Mouse (Mus musculus) kidney, postnatal 14 days (tissue): ENCODE data around the gene Magi3.

ENCODE experiments used
- DNase-seq: peaks from one replicate; pipeline ENCODE4 v3.0.0; 2022; ENCODE audit warnings: mixed read lengths

Magi3 gene

DNA sequence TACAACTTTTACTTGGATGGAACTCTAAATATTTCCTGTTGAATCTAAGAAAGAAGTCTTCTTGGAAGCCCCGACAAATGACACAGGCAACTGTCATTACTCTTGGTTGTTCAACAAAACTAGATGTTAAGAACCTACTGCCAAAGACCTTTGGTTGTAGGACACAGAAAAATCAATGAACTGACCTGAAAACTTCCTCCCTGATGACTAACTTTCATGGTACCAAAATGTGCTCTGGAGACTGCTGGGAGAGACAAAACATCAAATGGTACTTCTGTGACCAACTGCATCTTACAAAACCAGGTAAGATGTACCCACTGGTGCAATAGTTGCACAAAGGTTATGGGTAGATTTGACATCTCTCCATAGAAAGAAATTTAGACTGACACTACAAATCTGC, 30.9 kb downstream of the Magi3 start:
- no peak for DNase-seq

DNA sequence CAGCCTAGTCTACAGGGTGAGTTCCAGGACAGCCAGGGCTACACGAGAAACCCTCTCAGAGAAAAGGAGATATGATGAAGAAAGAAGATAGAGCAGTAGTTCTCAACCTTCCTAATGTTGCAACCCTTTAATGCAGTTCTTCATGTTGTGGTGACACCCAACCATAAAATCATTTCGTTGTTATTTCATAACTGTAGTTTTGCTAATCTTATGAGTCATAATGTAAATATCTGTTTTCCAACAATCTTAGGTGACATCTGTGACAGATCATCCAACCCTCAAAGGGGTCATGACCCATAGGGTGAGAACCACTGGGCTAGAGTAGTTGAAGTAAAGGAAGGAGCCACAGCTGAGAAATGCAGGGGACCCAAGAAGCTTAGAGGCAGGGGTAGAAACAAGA, 35.9 kb downstream of the Magi3 start:
- no peak for DNase-seq

DNA sequence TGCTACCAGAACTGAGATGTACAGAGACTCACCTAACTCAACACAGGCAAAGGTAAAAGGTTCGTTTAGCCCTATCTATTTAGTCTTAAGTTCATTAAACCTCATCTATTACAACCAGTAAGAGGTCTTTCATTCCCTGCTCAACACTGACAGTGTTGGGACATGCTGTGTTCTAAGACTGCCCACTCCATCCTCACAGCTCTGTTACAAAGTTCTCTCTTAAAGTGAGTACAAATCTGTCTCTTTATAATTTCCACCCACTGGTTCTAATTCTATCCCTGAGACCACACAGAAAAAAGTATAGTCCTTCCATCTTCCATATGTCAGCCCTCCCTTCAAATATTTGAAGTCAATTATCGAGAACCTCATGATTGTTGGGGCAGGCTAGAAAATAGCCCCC, 36.5 kb downstream of the Magi3 start:
- DNase-seq: no peak

DNA sequence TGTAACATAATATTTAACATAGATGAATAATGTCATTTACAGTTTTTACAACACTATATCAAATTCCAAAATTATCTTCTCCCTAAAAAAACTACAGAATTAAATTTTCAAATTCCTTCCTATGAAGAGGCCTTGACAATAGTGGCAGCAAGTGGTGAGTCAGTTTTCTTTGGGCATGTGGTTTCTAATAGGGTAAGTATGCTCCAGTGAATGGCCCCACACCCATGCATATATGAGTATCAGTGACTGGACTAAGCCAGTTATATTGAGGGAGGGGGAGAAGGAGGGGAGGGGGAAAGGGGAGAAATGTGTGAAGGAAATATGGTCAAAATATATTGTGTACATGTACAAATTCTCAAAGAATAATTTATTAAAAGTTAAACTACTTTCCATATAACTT, 37.5 kb downstream of the Magi3 start:
- no peak for DNase-seq

DNA sequence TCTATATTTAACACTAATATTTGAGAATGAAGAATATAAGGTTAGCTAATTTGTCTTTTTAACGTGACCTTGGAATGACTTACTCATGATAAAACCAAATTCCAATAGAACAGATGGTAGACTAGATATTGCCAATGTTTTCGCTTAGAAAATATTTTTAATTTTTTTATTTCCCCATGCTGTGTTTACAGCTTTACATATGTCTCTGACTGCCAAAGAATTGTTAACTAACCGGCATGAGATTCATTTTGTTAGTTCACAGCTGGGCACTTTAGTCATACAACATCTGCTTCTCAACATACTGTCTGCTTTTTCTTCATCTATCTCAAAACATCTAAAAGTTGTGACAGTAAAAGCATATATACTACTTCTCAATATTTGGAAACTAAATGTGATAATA, 58.8 kb downstream of the Magi3 start:
- no peak for DNase-seq

DNA sequence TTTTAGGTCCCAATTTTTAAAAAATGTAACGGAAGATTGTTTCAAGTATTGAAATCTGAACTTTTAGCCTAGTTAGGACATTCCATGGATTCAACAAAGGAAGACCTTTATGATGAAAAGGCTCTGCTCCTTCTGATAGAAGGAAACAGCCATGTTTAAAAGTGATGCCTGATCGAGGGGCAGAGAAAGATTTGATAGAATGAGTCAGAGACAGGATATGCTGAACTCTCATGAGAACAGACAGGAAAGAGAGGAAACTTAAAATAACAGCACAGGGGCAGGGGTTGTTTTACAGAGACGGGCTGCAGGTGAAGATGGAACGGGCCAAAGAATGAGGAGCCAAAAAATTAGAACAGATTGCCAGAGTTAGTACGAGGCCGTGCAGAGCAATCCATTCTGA, 59.6 kb downstream of the Magi3 start:
- no peak for DNase-seq

DNA sequence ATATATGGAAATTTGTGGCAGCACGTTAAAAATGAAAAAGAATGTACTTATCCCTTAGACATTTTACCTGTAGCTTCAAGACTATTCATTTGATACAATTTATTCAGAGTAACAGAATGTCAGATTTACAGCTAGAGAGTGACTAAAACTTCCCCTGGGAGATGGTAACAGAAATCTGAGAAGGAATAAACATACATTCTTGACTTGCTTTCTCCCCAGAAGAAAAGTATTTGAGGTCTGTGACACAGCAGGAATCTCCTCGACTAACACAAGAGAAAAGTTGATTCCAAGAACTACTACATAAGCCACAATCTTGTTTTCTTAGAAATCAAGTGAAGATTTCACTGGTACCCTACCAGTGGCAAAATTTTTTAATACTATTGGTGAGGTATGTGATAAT, 70.0 kb downstream of the Magi3 start:
- no peak for DNase-seq

DNA sequence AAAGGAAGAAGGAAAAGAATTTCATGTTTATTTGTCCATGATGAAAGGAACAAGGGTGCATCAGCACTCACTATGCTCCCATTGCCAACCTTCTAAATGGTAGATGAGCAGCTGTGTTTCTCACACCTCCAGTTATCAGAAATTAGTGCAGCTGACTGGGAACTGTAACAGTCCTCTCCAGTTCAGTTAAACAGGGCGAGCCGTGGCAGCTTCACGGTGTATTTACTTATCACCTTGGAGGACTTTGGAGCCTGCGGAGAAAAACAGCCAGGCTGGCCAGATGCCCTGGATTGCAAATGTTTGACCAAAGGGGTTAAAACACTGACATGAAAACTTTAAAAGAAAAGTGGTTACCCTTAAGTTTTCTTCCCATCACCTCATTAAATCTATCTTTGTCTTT, 77.8 kb downstream of the Magi3 start:
- DNase-seq: peak; percentile 80

DNA sequence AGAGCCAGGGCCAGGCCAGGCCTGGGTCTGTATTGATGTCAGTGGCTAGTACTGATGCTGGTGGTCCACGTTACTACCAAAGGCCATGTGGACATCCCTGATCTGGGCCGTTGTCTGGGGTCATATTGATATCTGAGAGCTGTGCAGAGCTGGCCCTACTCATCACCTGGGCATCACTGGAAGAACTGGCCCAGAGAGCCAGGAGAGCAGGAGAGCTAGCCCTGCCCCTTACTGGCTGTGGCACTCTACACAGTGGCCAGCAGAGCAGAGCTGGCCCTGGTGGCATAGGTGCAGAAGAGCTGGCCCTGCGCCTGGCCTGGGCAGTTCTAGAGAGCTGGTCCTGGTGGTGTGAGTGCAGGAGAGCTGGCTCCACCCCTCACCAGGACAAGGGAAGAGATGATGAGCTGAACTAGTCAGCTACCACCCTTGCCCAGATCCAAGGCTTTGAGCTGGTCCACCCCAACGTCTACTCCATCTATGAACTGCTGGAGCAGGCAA, 81.2 kb downstream of the Magi3 start:
- no peak for DNase-seq

DNA sequence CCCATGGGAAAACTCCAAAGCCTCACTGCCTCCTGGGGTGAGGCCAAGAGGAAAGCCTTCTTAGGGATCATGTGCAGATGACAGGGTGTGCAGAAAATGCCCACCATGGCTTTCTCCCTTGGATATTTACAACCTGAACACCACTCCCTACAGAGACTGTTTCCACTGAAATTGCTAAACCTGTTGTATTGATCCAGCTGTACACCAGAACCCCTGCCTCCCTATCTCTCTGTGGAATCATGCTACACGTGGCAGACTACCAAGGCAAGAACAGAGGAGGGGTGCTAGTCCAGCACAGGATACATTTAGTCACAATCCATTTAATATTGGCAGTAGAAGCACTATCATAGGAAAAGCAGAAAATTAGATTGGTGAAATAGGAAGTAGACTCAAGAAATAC, 94.5 kb downstream of the Magi3 start:
- no peak for DNase-seq

DNA sequence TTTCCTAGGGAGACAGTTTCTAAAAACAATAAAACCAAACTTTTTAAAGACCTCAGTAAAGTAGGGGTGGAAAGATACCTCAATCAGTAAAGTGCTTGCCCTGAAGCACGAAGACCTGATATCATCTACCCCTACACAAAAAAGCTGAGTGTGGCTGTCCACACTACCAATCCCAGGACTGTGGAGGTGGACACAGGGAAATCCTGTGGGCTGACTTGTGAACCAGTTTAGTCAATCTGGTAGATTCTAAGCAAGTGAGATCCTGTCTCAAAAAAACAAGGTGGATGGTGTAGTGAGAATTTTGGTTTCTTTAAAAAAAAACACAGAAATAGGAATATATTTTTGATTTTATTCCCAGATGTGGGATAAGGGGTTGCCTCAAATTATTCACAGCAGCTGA, 96.3 kb downstream of the Magi3 start:
- DNase-seq: no peak

DNA sequence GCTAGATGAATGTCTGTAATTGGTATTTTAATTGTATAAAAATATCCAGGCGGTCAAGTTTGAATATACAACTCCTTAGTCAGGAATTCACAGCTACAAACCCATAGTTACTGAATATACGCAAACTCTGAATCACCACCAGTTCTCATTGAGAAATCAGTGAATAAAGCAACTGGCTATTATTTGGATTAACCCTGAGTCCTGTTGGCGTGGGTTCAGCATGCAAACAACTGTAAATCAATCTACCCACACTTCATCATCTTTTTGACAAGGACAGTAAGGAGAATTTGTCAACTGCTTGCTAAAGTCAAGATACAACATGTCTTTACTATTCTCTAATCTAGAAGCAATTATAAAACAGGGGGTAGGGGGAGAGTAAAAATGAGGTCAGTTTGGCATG, 110.7 kb downstream of the Magi3 start:
- DNase-seq: no peak

DNA sequence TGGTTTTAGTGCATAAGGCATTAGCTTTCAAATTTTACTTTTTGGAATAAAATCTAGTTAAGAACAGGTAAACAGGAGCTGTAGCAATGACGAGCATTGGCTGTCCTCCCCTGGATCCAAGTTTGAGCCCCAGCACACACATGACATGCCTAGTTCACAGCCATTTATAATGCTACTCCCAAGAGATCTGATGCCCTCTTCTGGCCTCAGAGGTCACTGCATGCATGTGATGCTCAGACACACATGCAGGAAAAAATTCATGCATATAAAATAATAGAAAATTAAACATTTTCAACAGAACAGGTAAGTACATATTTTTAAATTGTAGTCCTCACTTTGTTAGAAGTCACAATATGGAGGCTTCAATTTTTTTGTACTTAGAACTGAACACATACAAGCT, 115.2 kb downstream of the Magi3 start:
- DNase-seq: peak; percentile 44

DNA sequence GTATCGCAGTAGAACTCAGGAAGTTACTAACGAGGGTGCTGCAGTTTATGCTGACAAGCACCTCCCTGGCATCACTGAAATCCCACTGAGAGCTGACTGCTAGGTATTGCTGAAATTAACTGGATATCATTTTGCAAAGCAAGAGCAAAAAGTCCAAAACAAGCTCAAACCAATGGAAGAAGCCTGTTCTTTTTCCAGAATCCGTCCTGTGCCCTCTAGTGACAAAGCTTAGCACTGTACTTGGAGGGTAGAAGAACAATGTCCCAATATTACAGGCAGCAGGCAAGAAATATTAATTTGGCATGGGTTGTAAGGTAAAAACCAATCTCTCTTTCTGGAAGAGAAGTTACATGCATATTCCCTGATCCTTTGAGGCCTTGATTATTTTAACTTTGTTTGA, 118.5 kb downstream of the Magi3 start:
- no peak for DNase-seq

DNA sequence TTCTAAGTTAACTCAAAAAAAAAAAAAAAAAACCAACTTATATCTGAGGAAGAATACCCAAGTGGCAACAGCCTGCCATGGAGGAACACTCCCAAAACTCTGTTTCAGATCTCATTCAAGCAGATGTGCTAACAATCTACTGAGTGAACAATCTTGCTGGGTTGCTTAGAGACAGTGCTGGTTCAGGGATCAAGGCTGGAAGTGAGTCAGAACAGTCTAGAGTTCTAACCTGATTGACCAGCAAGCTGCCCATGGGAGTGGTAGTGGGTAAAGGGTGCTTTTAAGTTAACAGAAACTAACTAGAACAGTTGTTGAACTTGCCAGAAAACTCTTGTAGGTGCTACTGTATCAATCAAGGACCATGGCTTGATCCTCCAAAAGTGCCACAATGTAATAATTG, 118.9 kb downstream of the Magi3 start:
- DNase-seq: no peak

DNA sequence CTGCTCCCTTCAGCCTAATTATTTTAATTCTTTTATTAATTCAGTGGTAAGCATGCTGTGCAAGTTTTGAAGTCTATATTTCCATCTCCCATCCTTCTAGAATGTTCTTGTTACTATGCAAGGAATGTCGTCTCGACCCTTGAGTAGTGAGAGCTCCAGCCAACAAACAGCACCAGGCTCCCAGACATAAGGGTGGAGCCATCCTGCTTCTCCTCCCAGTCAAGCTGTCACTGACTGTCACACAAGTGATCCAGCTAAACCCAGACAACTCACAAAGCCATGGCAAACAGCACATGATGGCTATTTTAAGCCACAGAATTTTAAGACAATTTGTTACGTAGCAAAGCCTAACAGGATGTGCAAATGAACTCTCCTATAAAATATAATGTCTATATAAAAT, 124.2 kb downstream of the Magi3 start:
- DNase-seq: no peak

DNA sequence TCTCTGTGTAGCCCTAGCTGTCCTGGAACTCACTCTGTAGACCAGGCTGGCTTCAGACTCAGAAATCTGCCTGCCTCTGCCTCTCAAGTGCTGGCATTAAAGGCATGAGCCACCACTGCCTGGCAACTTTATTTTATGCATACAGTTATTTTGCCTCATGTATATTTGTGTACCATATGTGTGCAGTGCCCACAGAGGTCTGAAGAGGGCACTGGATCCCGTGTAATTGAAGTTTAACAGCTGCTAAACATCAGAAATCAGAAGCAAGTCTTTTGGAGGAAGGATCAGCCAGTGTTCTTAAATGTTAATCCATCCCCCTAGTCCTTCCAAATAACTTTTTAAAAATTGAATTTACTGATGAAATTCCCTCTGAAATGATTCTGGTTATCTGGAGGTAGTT, 125.5 kb downstream of the Magi3 start:
- no peak for DNase-seq

DNA sequence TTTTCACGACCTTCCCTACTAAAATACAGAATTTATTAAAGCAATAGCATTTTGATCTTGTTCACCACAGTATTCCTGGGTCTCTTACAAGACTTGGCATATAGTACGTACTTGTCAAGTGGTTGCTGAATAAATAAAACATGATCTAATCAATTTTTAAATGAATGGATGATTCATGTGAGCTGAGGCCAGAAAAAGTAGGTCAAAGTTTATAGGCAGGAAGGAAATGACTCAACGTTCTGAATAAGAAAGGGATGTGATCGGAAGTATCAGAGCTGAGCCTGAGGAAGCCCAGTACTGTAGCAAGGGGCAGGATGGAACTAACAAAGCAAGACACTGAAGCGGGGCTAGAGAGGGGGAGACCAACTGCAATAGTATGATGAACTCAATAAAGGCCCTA, 127.4 kb downstream of the Magi3 start:
- no peak for DNase-seq

DNA sequence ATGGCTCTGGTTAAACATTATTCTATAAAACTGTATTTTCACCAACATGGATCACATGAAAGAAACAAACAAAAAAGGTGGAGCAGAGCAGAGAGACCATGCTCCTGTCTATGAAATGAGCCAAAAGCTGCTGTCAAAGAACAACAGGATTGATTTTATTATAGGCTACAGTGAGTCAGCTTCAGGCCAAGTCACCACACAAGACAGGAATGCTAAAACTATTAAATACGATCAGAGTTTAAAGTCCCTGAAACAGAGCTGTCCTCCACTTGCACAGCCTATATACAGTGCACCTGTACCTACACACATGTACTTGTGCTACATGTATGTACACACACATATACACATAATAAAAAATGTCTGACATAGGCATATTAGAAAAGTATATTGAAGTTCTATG, 138.1 kb downstream of the Magi3 start:
- DNase-seq: no peak

DNA sequence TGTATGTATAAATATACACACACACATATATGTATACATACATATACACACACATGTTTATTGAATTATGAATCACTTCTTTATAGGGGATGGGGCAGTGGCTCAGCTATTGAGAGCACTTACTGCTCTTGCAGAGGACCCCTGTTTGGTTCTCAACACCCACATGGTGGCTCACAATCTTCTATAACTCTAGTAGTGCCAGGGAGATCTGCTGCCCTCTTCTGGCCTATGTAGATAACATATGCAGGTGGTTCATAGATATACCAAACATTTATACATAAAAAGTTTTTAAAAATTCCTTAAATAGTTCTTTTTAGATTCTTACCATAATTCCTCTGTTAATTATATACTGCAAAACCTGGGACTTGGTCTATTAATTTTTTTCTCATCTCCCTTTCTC, 141.4 kb downstream of the Magi3 start:
- no peak for DNase-seq

DNA sequence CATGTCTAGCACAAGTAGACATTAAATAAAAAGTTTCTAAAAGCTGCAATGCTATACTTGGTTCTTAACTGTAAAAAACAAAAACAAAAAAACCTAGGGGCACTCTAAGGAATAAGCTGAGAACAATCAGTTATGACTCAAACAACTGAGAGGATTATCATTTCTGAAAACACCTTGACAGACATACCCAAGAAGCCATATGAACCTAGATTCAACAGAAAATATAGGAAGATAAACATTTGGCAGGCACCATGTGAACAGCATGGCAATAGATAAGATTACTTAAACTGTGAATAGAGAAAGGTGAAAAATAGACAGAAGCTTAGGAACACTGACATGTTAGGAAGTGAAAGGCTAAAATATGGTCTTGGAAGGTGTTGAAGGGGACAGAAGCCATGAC, 150.8 kb downstream of the Magi3 start:
- DNase-seq: no peak

DNA sequence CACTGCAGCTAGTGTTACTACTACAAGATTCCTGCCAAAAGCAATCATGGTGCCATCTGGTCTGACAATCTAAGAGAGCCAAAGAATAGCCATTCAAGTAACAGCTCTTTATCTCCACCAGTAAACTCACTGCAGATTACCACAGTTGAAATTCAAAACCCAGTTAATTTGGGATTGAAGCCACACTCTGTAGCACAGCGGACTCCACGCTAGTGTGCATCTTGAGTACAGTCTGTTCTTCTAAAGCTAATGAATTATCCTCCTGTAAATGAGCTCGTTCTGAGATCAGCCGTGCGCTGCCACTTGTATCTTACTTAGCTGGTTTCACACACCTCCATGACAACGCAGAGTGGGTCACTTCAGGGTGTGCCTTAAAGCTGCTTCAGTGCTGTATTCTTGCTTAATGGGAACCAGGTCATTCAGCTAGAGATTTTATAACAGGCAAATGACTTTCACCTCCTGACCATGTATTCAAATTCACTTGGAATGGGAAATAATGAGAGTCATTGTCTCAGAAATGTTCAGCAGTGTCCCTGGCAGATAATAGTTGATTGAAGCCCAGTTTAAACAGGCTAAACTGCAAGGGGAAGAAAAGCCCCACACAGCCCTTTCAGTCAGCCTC, 161.1 kb downstream of the Magi3 start:
- DNase-seq: no peak

DNA sequence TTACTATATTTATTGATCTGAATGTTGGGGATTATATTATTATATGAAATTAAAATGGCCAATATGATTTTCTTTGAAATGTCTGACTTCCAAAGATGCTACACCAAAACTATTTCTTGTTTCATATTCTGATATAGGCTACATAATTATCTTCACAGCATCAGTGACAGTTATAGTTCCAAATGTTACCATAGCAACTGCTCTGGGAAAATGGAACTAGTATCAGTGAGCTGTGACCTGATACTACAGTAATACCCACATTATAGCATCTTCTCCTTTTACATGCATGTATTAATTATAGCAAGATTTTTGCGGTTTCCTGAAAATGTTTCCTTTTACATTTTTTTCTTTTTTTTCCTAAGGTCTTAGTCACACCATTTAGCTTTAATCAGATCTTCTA, 187.4 kb downstream of the Magi3 start:
- no peak for DNase-seq

DNA sequence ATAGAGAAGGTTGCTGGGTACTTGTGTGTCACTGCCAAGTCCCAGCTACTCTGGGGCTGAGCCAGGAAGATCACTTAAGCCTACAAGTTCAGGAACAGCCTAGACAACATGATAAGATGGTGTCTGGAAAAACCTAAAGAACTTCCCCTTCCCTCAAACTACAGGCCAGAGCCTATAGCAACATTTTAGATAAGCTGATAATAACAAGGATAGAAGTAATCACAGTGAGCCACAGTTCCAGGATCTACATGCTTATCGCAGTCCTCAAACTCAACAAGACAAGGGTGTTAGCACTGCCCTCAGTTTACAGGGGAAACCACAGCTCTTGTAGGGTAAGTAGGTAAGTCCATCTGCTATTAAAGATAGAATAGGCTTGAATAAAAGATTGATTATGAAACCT, 188.1 kb downstream of the Magi3 start:
- no peak for DNase-seq

DNA sequence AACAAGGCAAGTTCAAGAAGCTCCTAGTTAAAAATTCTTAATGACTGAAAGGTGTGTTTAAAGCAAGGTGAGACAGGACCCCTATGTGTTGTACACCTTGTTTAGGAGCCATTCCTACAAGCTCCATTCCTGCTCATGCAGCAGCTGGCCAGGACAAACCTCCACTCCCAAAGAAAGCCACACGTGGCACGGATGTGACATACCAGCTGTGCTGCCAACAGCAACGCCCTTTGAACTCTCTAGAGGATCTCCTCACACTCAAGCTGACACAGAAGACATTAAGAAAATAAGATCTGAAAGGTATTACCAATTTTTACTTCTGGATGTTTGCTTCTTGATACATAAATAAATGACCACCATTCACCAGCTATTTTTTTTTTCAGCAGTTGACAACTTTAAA, 193.2 kb downstream of the Magi3 start:
- peak; percentile 30 for DNase-seq

DNA sequence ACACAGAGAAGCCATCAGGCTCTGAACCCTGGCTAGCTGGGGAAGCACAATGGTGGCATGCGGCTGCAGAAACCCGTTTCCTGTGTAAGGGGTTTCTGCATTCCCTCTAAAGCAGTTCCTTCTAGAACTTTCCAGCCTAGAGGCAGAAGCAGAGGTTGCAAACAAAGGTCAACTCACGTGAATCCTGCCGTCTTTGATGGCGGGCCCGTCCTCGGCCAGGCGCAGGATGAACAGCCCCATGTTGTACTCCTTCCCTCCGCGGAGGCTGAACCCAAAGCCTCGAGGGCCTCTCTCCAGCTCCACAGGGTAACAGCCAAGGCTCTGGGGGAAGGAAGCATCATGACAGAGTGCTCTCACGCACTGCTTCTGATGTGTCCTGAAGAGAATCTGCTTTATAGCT, 200.1 kb downstream of the Magi3 start:
- DNase-seq: no peak
